Mouse (Mus musculus) lung, postnatal 0 days (tissue): ENCODE results near the gene Thegl.
A peak's percentile ranks its signal among the peaks of the same experiment; 100 is the strongest.

ENCODE experiments used
- CTCF ChIP-seq: IDR thresholded peaks from 2 replicates; pipeline ENCODE4 v1.5.1; 2016; ENCODE audit warnings: antibody characterized with exemption, mild to moderate bottlenecking
- EP300 ChIP-seq: IDR thresholded peaks from 2 replicates; pipeline ENCODE4 v1.6.1; 2016; ENCODE audit warnings: antibody characterized with exemption, mild to moderate bottlenecking, control low read depth

DNA sequence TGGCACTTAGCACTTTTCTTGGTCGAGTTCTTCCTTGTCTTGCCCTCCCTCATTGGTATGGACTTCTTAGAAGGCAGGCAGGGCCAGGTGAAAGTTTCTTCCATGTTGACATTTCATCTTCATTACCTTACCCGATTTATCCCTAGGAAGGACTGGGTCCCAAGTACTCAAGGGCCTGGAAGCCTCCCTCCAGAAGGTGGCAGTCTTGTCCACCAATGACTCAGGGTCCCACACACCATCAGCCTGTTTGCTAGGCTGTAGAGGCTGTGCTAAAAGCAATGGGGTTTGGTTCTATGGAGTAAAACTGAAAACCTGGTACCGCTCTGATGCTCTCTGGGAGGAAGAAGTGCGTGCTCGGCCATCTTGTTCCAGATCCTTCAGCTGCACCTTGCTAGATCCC lies 13.9 kb downstream of the Thegl start:
- TF ChIP-seq EP300 (no peak), CTCF (peak; percentile 89)
